Mouse (Mus musculus): ENCODE data around the gene Prpf40b.

The Prpf40b gene

DNA sequence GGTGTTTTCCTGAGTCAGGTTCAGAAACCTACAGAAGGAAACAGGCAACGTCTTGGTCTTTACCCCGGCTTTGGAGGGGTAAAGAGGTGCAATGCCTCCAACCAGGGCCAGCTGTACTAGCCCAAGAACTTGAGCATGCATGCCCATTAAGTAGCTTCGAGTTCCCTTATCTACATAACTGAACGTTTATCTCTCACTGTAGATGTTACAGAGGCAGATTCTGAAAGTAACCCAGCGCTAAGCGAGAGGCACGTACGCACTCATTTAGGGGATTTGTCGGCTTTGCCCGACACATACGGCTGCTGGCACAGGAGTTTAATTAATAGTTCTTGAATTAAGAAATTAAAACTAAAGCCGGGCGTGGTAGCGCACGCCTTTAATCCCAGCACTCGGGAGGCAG, 600 bp upstream of the Prpf40b start:
- DNase-seq (ENCODE audit: low spot score), result no peak

DNA sequence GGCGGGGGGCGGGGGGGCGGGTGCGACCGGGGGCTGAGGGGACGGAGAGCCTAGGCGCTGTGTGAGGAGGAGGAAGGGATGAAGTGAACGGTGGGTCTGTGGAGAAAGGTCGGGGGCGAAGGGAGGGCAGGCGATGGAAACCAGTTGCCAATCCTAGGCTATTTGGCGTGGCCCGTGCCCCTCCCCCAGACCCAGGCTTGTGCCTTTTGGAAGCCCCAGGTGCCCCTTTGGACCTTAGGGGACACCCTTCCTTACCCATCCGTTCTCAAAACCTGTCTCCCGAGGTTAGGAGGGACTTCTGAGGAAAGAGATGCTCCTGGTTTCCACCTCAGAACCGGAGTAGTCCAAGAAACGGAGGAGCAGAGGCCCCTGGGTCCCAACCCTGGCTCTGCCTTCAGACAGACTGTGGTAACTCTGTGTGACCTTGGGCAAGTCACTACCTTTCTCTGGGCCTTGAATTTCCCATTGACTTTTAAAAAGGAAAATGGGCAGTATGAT, 646 bp downstream of the Prpf40b start, which contains the start of gene Fam186b:
Gene Fam186b, minus strand, starts transcription at position 405 of the 498 bp plus-strand sequence.
- DNase-seq (ENCODE audit: low spot score), result no peak

DNA sequence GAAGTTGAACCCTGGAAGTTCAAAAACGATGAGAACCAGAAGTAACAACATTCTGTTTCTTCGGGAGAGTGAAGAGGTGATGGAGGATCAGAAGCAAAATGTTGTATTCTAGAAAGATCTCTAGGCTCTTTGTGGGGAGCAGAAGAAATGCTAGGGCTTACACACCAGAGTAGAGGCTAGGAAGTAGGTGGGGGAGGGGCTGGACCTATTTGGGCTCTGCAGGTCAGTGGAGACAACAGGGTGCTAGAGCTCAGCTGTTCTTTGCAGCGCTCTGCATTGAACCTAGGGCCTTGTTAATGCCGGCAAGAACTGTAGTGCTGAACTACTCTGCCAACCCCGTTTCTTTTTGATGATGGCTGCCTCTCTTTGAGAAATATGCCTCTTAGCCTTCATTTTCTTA, 1.3 kb downstream of the Prpf40b start:
- no peak for DNase-seq (ENCODE audit: low spot score)

DNA sequence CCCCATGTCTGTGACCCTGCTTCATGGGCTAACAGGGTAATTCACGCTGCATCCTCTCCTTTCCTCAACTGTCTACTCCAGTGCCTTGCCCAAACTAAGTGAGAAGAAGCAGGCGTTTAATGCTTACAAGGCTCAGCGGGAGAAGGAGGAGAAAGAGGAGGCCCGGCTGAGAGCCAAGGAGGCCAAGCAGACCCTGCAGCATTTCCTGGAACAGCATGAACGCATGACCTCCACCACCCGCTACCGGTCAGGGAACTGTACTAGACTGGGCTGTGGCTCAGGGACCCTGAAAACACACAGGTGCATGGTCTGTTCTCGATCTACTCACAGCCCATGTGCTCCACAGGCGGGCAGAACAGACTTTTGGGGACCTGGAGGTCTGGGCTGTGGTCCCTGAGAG, 12.6 kb downstream of the Prpf40b start:
- DNase-seq (ENCODE audit: low spot score), result no peak

DNA sequence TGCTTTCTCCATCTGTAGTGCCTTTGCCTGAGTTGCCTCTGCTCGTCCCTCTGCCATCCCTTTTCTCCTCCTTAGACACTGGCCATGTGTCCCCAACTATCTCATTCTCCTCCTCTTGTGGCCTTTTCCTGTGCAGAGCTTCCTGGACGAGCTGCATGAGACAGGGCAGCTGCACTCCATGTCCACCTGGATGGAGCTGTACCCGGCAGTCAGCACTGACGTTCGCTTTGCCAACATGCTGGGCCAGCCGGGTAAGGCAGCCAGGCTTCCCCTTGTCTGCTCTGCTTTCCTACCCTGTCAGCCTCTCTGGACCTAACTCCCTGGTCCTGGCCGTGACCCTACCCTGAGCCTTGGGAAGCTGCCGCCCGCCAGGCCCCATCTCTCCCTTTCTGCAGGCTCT, 14.7 kb downstream of the Prpf40b start:
- DNase-seq (ENCODE audit: low spot score), result no peak

DNA sequence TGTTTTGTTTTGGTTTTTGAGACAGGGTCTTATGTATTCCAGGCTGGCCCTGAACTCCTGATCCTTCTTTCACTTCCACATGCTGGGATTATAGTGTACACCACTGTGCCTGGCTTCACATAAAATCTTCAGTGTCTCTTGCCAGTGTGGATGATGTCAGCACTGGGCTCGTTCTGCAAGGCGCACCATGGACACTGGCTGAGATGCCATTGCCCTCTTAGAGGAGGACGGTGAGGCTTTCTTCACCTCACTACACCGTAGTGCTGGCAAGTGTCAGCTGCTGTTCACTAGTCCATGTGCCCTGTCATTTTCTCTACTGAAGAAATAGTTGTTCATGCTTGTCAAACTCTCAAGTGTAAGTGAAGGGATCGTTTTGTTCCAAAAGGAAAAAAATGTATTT, 15.7 kb downstream of the Prpf40b start:
- no peak for DNase-seq (ENCODE audit: low spot score)

DNA sequence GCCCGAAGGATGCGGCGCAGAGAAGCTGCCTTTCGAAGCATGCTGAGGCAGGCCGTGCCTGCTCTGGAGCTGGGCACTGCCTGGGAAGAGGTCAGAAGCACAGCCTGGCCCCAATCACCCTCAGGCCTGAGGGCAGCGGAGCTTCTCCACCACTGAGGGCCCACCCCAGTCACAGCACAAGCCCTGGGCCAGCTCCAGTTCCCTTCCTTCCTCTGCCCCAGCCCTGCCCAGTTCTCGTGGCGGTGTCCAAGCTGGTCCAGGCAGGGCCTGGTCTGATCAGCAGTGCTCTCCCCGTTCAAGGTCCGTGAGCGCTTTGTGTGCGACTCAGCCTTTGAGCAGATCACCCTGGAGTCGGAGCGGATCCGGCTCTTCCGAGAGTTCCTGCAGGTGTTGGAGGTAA, 20.0 kb downstream of the Prpf40b start:
- DNase-seq (ENCODE audit: low spot score), result no peak

DNA sequence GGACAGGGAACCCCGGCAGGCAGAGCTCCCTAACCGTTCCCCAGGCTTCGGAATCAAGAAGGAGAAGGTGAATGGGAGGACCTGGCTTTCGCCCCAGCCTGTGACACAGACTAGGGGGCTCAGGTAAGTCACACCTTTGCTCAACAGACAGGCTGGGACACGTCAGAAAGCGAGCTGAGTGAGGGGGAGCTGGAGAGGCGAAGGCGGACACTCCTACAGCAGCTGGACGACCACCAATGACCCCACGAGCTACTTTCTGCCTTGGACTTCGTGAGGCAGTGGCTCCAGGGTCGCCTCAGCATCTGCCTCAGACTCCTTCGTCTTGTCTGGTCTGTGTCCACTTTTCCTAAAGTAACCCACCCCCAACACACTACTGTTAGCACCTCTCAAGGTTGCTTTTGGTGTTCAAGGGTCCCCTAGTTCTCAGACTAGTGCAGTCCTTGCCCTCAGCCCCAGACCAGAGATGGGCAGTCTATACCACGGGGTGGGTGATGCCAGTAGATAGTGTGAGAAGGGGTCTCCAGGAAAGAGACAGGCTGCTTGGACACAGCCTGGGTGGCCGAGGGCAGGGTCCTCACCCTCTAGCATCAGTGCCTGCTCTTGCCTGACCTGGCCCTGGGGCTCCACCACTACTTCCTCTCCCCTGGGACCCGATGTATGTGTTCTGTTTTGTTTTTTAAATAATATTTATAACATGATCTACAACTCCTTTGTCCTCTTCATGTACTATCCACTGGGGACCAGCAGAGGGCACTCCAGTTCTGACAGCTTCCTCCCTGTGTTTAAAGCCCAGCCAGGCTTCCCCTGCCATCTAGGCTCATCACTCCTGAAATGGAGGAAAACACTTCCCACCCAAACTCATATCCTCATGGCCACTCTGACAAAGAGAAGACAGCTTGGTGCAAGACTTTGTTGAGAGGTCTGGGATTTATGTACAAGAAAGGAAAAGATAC, 21.7 kb downstream of the Prpf40b start:
- DNase-seq (ENCODE audit: low spot score), result peak; percentile 40

DNA sequence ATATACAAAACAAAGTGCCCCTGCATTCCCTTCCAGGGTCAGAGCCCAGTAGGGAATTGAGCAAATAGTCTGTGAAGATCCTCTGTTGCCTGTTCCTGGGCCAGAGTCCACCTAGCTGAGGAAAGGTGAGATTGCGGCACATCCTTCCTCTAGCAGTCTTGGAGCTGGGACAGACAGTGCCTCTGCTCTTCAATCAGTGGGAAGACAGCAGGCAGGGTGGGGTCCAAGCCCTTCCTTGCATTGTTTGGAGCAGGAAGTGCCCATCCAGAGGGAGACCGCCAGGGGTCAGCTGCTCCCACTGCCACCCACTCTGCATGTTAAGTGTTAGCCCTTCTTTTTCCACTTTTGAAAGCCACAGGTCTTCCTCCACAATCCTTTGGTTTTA, 22.4 kb downstream of the Prpf40b start:
- DNase-seq (ENCODE audit: low spot score), result no peak

DNA sequence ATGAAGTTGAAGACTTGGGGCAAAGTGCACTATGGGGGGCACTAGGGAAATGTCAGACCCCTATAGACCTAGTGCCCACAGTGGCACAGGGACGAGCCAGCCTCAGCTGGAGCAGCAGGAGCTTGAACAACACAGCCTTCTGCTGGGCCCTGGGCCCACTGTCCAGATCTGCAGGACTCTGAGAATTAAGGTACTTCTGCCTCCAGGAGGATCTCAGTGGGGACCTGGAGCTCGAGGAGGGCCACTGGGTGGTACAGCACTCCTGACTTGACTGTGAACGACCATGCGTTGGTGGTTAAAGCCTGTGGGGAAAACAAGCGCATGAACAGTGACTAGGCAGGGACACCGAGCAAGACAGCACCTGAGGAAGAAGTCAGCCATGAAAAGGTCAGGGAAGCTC, 23.2 kb downstream of the Prpf40b start:
- DNase-seq (ENCODE audit: low spot score), result no peak

DNA sequence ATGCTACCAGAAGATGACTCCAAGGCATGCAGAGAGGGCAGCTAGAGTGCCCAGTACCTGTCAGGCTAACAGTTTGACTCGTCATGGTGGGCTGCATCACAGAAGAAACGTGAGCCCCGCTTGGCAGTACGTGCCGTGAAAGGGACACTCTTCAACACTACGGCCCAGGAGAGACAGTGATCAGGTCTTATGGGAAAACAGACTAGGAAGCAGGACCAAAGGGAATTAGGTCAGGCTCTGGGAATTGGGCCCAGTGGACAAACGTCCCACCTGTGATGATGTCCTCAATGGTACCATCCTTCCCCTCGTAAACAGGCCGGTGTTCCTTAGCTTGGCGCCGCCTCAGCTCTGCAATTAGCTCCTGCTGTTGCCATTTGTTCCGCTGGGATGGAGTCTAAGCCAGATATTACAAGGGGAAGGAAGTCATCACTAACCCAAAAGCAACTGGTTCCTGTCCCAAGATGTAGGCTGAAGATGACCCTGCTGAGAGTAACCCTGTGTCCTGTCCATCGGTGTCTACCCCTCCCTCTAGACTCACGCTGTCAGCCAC, 24.0 kb downstream of the Prpf40b start:
- no peak for DNase-seq (ENCODE audit: low spot score)

DNA sequence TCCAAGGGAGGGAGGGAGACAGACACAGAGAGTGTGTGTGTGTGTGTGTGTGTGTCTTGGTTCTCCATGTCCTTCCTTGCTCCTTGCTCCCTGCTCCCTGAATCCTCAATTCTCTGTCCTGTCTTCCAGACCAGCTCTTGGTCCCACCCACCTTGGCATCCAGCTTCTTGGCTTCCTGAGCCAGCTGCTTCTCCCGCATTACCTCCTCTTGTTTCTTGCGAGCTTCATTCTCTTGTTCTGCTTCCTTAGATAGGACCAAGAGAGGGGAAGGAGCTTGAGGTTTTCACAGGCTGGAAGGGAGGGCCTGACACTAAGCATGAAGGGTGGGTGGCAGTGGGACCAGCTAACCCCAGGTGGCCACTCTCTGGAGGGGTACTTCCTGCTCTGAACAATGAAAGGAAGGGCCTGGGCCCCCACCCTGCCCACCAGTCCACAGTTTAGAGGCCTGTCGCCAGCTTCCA, 24.6 kb downstream of the Prpf40b start:
- DNase-seq (ENCODE audit: low spot score), result no peak

DNA sequence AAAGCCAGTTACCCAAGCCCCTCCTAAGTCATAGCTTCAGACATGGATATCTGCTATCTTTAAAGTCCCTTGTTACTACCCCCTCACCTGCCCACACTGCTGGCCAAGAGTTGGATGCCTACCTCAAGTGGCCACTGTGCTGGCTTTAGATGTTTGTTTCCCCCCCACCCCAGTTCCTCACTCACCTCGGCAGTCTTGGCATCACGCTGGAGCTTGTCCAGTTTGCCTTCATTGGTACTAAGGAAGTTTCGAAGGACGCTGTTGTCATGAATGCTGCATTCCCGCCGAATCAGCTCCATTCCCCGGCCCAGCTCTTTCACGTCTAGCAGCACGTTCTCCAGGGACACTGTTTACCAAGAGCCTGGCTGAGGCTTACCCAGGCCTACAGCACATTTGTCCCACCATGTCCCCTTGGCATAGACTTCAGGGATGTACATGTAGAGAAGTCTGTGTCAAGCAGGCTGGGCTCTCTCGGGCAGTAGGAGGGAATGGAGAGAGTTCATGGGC, 25.3 kb downstream of the Prpf40b start:
- no peak for DNase-seq (ENCODE audit: low spot score)

DNA sequence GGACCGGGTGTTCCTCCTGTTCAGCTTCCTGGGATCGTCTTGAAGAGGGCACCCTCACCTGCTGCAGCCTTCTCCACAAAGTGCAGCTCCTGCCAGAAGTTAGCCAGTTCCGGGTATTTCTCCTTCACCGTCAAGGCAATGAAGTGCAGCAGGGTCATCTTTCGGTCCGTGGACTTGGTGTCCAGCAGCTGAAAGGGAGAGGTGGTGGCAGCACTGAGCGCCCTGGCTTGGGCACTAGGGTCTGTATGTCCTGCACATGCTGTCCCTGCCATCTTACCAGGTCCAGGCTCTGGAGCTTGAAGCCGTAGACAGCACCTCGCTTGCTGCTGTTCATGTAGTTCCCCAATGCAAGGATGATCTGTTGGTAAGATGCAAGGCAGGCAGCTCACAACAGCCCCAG, 26.1 kb downstream of the Prpf40b start:
- no peak for DNase-seq (ENCODE audit: low spot score)

DNA sequence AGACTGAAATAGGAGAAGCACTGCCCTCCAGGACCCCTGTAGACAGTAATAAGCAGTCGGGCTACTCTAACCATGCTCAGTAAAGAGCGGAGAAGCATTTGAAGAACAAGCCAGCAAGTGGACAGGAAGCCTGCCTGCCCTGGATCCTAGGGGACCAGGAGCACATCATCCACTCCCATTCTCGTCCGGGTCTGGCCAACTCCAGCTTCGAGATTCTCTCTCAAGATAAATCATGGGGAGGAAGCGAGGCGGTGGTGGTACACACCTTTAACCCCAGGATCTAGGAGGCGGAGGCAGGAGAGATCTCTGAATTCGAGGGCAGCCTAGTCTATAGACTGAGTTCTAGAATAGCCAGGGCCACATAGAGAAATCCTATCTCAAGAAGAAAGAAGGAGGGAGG, 29.3 kb downstream of the Prpf40b start:
- no peak for DNase-seq (ENCODE audit: low spot score)

DNA sequence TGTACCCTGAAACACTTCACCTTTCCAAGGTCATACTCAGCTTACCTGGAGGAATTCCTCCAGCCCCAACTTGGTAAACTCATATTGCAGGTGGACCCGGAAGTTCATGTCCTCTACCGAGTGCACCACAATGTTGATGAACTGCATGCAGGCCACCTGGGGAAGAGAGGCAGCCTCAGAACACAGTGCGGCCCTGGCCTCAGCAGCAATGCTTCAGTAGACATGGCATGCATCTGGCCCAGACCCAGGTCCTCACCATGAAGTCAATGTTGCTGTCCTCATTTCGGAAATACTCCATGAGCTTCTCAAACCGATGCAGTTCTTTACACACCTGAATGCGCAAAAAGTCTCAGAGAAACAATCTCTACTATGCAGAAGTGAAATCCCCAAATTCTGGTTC, 30.7 kb downstream of the Prpf40b start:
- DNase-seq (ENCODE audit: low spot score), result no peak

DNA sequence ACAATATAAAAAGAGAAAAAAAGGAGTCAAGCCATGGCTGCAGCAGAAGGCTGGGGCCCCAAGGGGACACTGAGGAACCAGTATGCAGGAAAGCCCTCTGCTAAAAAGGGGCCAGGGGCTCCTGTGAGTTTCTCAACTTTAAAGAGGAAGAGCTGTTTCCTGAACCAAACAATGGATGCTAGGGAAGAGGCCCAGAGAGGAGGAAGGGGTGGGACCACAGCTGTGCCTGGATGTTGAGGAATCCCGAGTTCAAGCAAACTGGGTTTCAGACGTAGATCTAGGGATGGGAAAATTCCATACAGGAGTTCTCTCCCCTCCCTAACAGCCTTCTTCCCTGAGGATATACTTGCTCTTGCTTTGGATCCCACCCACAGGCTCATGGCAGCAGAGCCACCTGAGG, 31.5 kb downstream of the Prpf40b start:
- DNase-seq (ENCODE audit: low spot score), result no peak

DNA sequence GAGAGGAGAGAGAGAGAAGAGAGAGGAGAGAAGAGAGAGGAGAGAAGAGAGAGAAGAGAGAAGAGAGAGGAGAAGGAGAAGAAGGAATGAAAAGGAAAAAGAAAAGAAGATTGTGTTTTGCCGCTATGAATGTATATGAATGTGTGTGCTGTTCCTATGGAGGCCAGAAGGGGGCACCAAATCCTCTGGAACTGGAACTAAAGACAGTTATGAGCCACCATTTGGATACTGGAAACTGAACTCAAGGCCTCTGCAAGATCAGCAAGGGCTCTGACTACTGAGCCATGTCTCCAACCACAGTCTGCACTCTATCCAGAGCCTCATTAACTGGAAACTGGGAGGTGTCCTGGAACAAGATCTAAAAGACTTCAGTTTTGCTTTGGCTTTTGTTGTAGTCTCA, 32.1 kb downstream of the Prpf40b start:
- no peak for DNase-seq (ENCODE audit: low spot score)

DNA sequence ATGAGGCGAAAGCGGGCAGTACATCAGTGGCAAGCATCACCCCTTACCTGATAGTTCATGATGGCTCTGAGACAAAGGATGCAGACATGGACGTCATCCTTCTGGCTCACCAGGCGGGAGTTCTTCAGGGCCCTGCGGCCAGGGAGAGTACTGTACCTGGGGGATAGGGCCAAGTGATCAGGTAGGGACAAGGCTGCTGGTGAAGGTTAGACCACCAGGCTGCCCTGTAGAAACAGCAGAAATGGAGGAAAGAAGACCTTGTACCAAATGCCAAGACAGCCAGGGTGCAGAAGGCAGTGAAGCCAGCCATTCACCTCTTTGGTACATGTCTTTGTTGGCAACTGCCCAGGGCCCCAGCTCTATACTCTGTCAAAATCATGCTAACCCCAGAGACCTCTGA, 33.1 kb downstream of the Prpf40b start:
- no peak for DNase-seq (ENCODE audit: low spot score)

DNA sequence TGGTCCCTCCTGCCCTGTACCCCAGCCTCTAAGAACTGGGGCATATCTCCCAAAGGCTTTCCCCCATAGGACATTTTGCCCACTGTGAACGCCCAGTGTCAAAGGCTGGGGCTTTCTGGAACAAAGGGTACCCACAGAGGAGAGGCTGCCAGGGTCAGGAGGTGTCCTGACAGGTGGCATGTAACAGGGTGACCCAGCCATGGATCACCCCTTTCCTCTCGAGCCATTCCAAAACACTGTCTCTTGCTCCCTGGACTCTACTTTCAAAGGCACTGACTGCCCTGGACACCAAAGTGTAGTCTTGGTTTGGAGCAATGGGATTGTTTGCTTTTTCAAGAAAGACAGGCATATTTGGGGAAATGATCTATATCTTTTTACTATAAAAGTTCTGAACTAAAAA, 35.4 kb downstream of the Prpf40b start:
- DNase-seq (ENCODE audit: low spot score), result no peak

DNA sequence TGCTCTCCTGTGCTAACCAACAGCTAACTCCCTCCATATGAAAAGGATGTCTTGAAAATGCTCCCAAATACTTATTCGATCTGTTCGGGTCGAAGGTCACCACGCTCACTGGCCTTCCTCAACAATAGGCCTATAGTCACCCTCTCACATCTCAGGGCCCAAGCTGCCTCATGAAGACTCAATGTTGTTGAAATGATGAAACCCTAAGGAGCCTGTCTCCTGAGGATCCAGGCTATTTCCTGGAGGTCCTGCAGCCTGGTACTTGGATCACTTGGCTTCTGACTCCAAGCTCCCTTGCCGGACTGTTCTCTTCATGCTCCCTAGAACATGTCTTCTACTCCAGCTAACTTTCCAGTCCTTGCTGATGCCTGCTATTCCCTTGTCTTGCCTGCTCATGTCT, 36.5 kb downstream of the Prpf40b start:
- DNase-seq (ENCODE audit: low spot score), result no peak

DNA sequence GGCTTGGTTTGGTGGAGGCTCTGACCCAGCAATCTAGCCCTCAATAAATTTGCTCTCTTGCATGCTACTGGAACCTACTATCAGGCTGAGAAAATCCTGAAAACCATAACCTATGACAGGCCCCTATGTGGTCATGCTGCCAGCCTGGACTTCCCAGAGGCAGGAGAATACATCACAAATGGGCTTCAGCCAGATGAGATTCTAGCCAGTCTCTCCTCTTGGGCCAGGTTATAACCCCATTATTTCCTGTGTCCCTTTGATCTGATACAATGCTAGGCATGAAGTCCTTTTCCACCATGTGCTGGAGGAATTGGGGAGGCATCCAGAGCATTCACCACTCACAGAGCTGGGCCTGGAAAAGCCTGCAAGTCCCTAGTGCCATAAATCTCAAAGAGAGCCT, 37.2 kb downstream of the Prpf40b start:
- DNase-seq (ENCODE audit: low spot score), result no peak
